Comparison of ENCODE assay signal across 8 mouse cellular contexts in the genomic region with DNA sequence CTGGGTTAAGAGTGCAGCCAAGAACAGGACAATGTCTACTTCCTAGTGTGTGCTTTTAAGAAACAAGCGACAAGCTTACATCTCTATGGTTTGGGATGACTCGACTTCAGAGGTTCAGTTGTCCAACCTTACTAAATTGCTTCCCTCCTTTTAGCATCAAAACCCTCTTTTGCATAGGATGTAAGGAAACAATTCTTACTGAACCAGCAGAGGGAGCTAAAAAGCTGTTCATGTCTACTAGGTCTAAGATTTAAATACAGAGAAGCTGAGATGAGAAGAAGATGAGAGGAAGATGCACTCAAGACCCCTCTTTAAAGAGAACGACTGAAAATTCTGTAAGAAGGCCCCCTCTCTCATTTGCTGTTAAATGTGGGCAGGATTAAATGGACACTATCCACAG. TPM values are rescaled to one million over a fixed set of nuclear protein-coding genes. Genes with fewer than 3 reads are reported as not detected.
DNase-seq lines count a peak whose midpoint lies in the region; ATAC-seq lines count a peak whose summit lies in the region.

No protein-coding gene starts in this region.

- DNase-seq in cerebellum, adult 9-10 months = peak; percentile 41
- peak; percentile 44 for DNase-seq in layer of hippocampus, adult 9-10 months (ENCODE audit: low spot score)
- no peak for DNase-seq in layer of hippocampus, adult 8-10 months (ENCODE audit: low spot score in 2 of 2)
- DNase-seq in NIH3T3 (ENCODE audit: low read depth) = peak; percentile 74
- peak; percentile 23 for DNase-seq in lung, postnatal 10 days
- DNase-seq in adrenal gland, postnatal 14 days = no peak
- no peak for DNase-seq in cerebellum, postnatal 36 days

- no peak for ATAC-seq in cerebellum, adult (ENCODE audit: insufficient number of reproducible peaks, low FRiP score, low TSS enrichment)

RNA-seq across cellular contexts. Expression of gene Cwc27, which starts 11.3 kb away (rescaled TPM):
- total RNA-seq in layer of hippocampus, adult 8-10 months (2022) = 10 to 100 TPM; 16.5 to 23.9 (median 21.1) TPM
- 15.0 and 19.4 TPM in 2 replicates for total RNA-seq in adrenal gland, postnatal 14 days (2021)

RNA-seq across cellular contexts. Expression of gene Srek1ip1, which starts 13.4 kb away (rescaled TPM):
- 10 to 100 TPM; 17.8 to 22.8 (median 20.1) TPM for total RNA-seq in layer of hippocampus, adult 8-10 months (2022)
- 21.6 and 25.6 TPM in 2 replicates for total RNA-seq in adrenal gland, postnatal 14 days (2021)

RNA-seq across cellular contexts. Expression of gene Shisal2b, which starts 58.0 kb away (rescaled TPM):
- total RNA-seq in layer of hippocampus, adult 8-10 months (2022) = 1 to 10 TPM in 1 of 4 experiments, under 1 TPM in 2, not detected in 1; 0.50 to 1.9 (median 0.58) TPM
- total RNA-seq in adrenal gland, postnatal 14 days (2021) = not detected in 2 replicates

Comparison
In these comparisons a context has a peak if more than half of its experiments do, and no peak if none do; other contexts are left out.
1. DNase-seq: peak in cerebellum, adult 9-10 months (single experiment), layer of hippocampus, adult 9-10 months (single experiment), NIH3T3 (single experiment) and lung, postnatal 10 days (single experiment); none in layer of hippocampus, adult 8-10 months (0 of 2), adrenal gland, postnatal 14 days (single experiment) and cerebellum, postnatal 36 days (0 of 2).